Mouse (Mus musculus) regulatory T cell (primary cell): Measurements from ENCODE around the gene Krt2.

Experiments
- in situ Hi-C: fragments of 300-600 bp; cut with MboI, MseI; formaldehyde crosslinking; loops from one replicate; pipeline ENCODE4 v1.15.1; 2025; ENCODE audit warnings: high pct_unique_total_duplicates

Gene Krt2

GRCm38 (mm10) chr15:101772711-101773081 lies 45.3 kb downstream of the Krt2 start:
- in situ Hi-C loops, result loop anchor here (5.0 kb wide), 1 partner anchor 430 kb away; no protein-coding TSS in a partner anchor

GRCm38 (mm10) chr15:101772080-101772710 lies 45.8 kb downstream of the Krt2 start:
- in situ Hi-C loops, result loop anchor here (5.0 kb wide), 1 partner anchor 430 kb away; no protein-coding TSS in a partner anchor

GRCm38 (mm10) chr15:101770226-101770625 lies 47.7 kb downstream of the Krt2 start:
- in situ Hi-C loops, result loop anchor here (5.0 kb wide), 1 partner anchor 428 kb away; no protein-coding TSS in a partner anchor
